Mouse (Mus musculus) liver, embryonic 15.5 days (tissue): ENCODE results near the gene Ipp. TPM values are rescaled to one million over a fixed set of nuclear protein-coding genes. Genes with fewer than 3 reads are reported as not detected.

Experiments
- ATAC-seq: fragments of 200-750 bp; cut with Nextera tagmentation; 2 replicates; pipeline ENCODE4 v1.8.0; 2017; ENCODE audit warnings: moderate number of reproducible peaks, mild to moderate bottlenecking, moderate library complexity; ENCODE audit not compliant: insufficient read depth
- H3K27ac ChIP-seq: fragments of 300-500 bp; sonication (generic); replicated peaks from 2 replicates; pipeline ENCODE4 v1.5.1; 2015; ENCODE audit warnings: mild to moderate bottlenecking, inconsistent platforms
- H3K27me3 ChIP-seq: fragments of 300-500 bp; sonication (generic); 2 replicates; pipeline ENCODE4 v1.6.1; 2015; ENCODE audit warnings: mild to moderate bottlenecking, inconsistent platforms
- H3K36me3 ChIP-seq: fragments of 300-500 bp; sonication (generic); replicated peaks from 2 replicates; pipeline ENCODE4 v1.6.1; 2015; ENCODE audit warnings: moderate library complexity, mild to moderate bottlenecking, inconsistent platforms
- H3K4me1 ChIP-seq: fragments of 300-500 bp; sonication (generic); replicated peaks from 2 replicates; pipeline ENCODE4 v1.6.1; 2015; ENCODE audit warnings: inconsistent platforms
- H3K4me2 ChIP-seq: fragments of 300-500 bp; sonication (generic); 2 replicates; pipeline ENCODE4 v1.6.1; 2015; ENCODE audit warnings: moderate library complexity, mild to moderate bottlenecking, inconsistent platforms
- H3K4me3 ChIP-seq: fragments of 300-500 bp; sonication (generic); replicated peaks from 2 replicates; pipeline ENCODE4 v1.5.1; 2015; ENCODE audit warnings: mild to moderate bottlenecking, inconsistent platforms
- H3K9ac ChIP-seq: fragments of 300-500 bp; sonication (generic); 2 replicates; pipeline ENCODE4 v1.6.1; 2015; ENCODE audit warnings: moderate library complexity, mild to moderate bottlenecking, inconsistent platforms
- H3K9me3 ChIP-seq: fragments of 300-500 bp; sonication (generic); replicated peaks from 2 replicates; pipeline ENCODE4 v1.6.1; 2016; ENCODE audit warnings: inconsistent platforms
- WGBS: fragments of 180-500 bp; shearing (Covaris S2); methylation state at CpG from one replicate; pipeline ENCODE4 v1.1.7; 2015; ENCODE audit warnings: mixed read lengths; ENCODE audit not compliant: insufficient replicate concordance; 5-methylcytosine and 5-hydroxymethylcytosine counted together
- polyA plus RNA-seq: library from polyadenylated mRNA; unstranded; fragments of >200 nt; fragmentation: Nextera tagmentation; extraction: Ambion mirVana; gene quantifications from 2 replicates; pipeline ENCODE4 v1.2.1, GENCODE M21; 2015

Ipp gene
- polyA plus RNA-seq, 1 experiment from 2014 or later, result 13.6 TPM

- peak overlapping the region; percentile 96 for H3K4me2 ChIP-seq
- H3K36me3 ChIP-seq, result peaks cover 9% of the 10 kb centered on the region
- ATAC-seq, result no peak
- H3K9me3 ChIP-seq, result no peaks in the 10 kb centered on the region
- H3K9ac ChIP-seq, result peak overlapping the region; percentile 96
- H3K4me3 ChIP-seq, result peak overlapping the region; percentile 97
- WGBS, result under 1% methylated on average over 15 of the region's 15 CpGs
- H3K27ac ChIP-seq, result peak overlapping the region; percentile 98
- no peaks in the 10 kb centered on the region for H3K27me3 ChIP-seq
- H3K4me1 ChIP-seq, result peaks cover 41% of the 10 kb centered on the region
These were observed 51.0 kb downstream of the Ipp start for GRCm38 (mm10) chr4:116558151-116558882.

Other genes starting within 250 kb of the Ipp start
- gene Mast2, start 43.4 kb upstream of the Ipp start, polyA plus RNA-seq, result 6.2 and 7.2 TPM in 2 replicates
- gene Tmem69, start 48.4 kb downstream of the Ipp start, polyA plus RNA-seq, result 19.2 and 21.3 TPM in 2 replicates
- 12.6 and 13.4 TPM in 2 replicates for gene Gpbp1l1, start 50.1 kb downstream of the Ipp start, polyA plus RNA-seq
- 1.1 and 2.3 TPM in 2 replicates for gene Ccdc17, start 89.1 kb downstream of the Ipp start, polyA plus RNA-seq
- 42.7 and 49.9 TPM in 2 replicates for gene Nasp, start 120.4 kb downstream of the Ipp start, polyA plus RNA-seq
- gene Akr1a1, start 144.1 kb downstream of the Ipp start, polyA plus RNA-seq, result 291 and 322 TPM in 2 replicates
- gene Prdx1, start 178.0 kb downstream of the Ipp start, polyA plus RNA-seq, result 835 and 937 TPM in 2 replicates
- gene Mmachc, start 200.9 kb downstream of the Ipp start, polyA plus RNA-seq, result 8.9 and 9.9 TPM in 2 replicates
- 10.1 and 10.4 TPM in 2 replicates for gene Ccdc163, start 201.0 kb downstream of the Ipp start, polyA plus RNA-seq
- 4.7 and 5.3 TPM in 2 replicates for gene Tesk2, start 213.4 kb downstream of the Ipp start, polyA plus RNA-seq